Mouse (Mus musculus) adrenal gland (tissue): ENCODE measurements around the gene Fryl.

Source experiments
- intact Hi-C: fragments of 180-260 bp; cut with DNase I; formaldehyde crosslinking; loops from one replicate; pipeline ENCODE4 v1.15.1; 2025

Gene Fryl

DNA sequence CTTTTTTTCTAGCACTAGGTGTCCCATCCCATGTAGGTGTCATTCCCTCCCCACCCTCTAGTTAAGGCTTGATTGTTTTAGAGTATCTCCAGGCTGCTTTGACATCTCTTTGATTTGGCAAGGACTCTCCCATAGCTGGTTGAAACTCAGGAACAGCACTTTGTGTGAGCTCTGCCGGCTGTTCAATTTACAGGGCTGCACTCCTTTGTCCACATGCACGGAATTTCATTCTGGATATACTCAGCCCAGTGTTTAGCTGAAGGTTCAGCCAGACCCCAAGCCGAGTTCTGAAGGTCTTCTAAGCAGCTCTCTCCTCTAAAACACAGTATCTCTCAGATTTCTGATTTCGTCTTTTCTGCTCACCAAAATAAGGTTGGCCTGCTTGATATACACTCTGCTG, 284.0 kb downstream of the Fryl start:
- intact Hi-C loops: no loop called here
